Mouse (Mus musculus): ENCODE data around the gene Epb41l4b. TPM values are rescaled to one million over a fixed set of nuclear protein-coding genes. Genes with fewer than 3 reads are reported as not detected.
A peak's percentile ranks its signal among the peaks of the same experiment; 100 is the strongest.

The Epb41l4b gene
- polyA plus RNA-seq (2012; fragmentation: generic; extraction: Trizol), result 1.1 TPM
- long read RNA-seq, experiment 1, result 0 reads
- long read RNA-seq, experiment 2, partial matches to known transcripts, result 0 of 1 reads
- long read RNA-seq, experiment 2, other reads (novel, unspliced or antisense), result 1 of 1 reads

DNA sequence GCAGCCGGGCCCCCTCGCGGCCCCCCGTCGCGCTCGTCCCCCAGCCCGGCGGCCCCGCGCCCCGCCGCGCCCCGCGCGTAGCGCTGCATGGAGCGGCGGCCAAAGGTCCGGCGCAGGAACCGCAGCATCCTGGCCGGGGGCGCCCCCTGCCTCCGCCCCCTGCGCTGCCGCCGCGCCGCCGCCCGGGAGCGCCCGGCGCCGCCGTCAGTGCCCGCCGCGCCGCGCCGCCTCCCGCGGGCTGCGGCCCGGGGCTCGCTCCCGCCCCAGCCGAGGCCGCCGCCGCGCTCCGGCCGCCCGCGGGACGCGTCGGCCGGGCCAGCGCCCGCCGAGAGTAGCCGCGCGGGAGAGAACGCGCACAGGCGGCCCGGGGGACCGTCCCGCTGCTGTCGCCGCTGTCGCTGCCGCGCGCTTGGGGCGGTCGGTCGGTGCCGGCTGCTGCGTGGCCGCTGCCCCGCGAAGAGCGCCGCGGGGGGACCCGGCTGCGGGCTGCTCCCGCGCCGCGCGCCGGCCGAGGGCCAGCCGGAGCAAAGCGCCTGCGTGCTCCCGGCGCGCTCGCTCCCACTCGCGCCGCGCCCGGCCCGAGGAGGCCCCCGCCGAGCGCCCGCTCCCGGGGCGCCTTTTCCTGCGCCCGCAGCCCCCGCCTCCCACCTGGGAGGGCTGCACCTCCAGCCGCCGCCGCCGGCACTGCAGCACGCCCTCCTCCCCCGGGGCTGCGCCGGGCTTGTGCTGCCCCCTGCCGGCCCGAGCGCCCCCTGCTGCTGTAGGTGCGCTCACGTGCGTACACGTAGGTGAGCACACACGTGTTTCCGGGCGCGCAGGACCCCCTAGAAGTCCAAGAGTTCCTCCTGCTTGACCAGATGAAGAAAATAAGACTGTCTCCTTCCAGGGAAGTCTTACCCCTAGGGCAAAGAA lies at the start of gene Epb41l4b:
TSS of gene Epb41l4b (minus strand) at position 412 of the 912 bp plus-strand sequence.
- peak within 1 kb of the TSS; percentile 73 for H3ac ChIP-seq (ENCODE audit: control insufficient read depth, insufficient read length, low read depth)
- TF ChIP-seq FOSL1 (IDR thresholded peaks at IDR 0.05; ENCODE audit: insufficient read depth, low read length, poor library complexity, severe bottlenecking) (no peak), MAX (IDR thresholded peaks at IDR 0.05) (peak; percentile 48), USF1 (IDR thresholded peaks at IDR 0.05; ENCODE audit: low read depth) (peak; percentile 4), MYOD1 (IDR thresholded peaks at IDR 0.05; ENCODE audit: control insufficient read depth, insufficient read length, low read depth) (no peak), CTCF (IDR thresholded peaks at IDR 0.05; ENCODE audit: control insufficient read depth, insufficient read depth, insufficient read length) (peak; percentile 99), CEBPB (IDR thresholded peaks at IDR 0.05; ENCODE audit: low read depth) (no peak), MYOG (IDR thresholded peaks at IDR 0.05; ENCODE audit: control insufficient read depth, extremely low read depth, insufficient read length) (no peak)
- peaks cover 4% of the 10 kb centered on the region for H3K27me3 ChIP-seq (ENCODE audit: control insufficient read depth, insufficient read depth, insufficient read length)
- no peaks in the 10 kb centered on the region for H3K36me3 ChIP-seq (ENCODE audit: control insufficient read depth, insufficient read depth)
- no peaks in the 10 kb centered on the region for H3K79me2 ChIP-seq (ENCODE audit: control insufficient read depth, insufficient read depth)
- H3K4me3 ChIP-seq (ENCODE audit: insufficient read depth, poor library complexity, severe bottlenecking), result peak within 1 kb of the TSS; percentile 26
- no peaks in the 10 kb centered on the region for H3K79me3 ChIP-seq (ENCODE audit: low read depth)

DNA sequence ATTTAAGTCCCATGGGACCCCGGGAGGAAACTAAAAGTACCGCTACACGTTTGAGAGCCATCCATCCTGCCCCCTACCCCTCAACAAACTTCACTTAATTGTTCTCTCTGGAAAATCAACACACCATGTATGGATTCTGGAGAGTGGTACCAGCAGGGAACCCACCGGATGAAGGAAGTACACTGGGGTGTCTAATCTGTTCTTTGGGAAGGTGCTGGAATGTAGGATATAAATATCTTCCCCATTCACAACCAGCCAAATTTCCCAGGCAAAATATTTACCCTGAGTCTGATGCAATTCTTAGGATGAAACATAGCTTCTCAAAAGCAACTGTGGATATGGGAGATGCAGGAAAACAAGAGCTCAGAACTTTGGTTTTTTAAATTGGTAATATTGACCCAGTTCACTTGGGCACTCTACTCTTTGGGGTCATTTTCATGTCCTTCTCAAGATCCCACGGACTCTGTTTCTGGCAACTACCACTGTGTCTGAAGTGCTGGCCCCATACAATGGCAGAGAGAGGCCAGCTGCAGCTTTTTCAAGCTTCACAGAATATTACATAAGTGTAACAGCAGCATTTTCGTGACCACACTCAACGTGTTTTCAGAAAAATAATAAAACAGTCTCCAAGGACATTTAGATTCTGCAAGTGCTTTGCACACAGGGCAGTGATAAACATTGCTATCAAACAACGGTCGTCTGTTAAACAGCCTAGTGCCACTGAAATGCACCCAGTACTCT lies 48.5 kb upstream of the Epb41l4b start:
- Histone ChIP-seq H3ac (ENCODE audit: control insufficient read depth, insufficient read length, low read depth) (no peak overlapping the region), H3K36me3 (ENCODE audit: control insufficient read depth, insufficient read depth) (no peaks in the 10 kb centered on the region), H3K27me3 (ENCODE audit: control insufficient read depth, insufficient read depth, insufficient read length) (no peaks in the 10 kb centered on the region), H3K4me3 (ENCODE audit: insufficient read depth, poor library complexity, severe bottlenecking) (no peak overlapping the region), H3K79me3 (ENCODE audit: low read depth) (no peaks in the 10 kb centered on the region), H3K79me2 (ENCODE audit: control insufficient read depth, insufficient read depth) (no peaks in the 10 kb centered on the region)
- TF ChIP-seq FOSL1 (IDR thresholded peaks at IDR 0.05; ENCODE audit: insufficient read depth, low read length, poor library complexity, severe bottlenecking), result no peak
- no peak for TF ChIP-seq CTCF (IDR thresholded peaks at IDR 0.05; ENCODE audit: control insufficient read depth, insufficient read depth, insufficient read length)
- no peak for TF ChIP-seq MAX (IDR thresholded peaks at IDR 0.05)
- TF ChIP-seq CEBPB (IDR thresholded peaks at IDR 0.05; ENCODE audit: low read depth), result no peak
- no peak for TF ChIP-seq MYOD1 (IDR thresholded peaks at IDR 0.05; ENCODE audit: control insufficient read depth, insufficient read length, low read depth)
- no peak for TF ChIP-seq MYOG (IDR thresholded peaks at IDR 0.05; ENCODE audit: control insufficient read depth, extremely low read depth, insufficient read length)
- no peak for TF ChIP-seq USF1 (IDR thresholded peaks at IDR 0.05; ENCODE audit: low read depth)

- Histone ChIP-seq H3K79me2 (ENCODE audit: control insufficient read depth, insufficient read depth) (no peaks in the 10 kb centered on the region), H3K79me3 (ENCODE audit: low read depth) (no peaks in the 10 kb centered on the region), H3K27me3 (ENCODE audit: control insufficient read depth, insufficient read depth, insufficient read length) (no peaks in the 10 kb centered on the region), H3K36me3 (ENCODE audit: control insufficient read depth, insufficient read depth) (no peaks in the 10 kb centered on the region), H3ac (ENCODE audit: control insufficient read depth, insufficient read length, low read depth) (no peak overlapping the region), H3K4me3 (ENCODE audit: insufficient read depth, poor library complexity, severe bottlenecking) (no peak overlapping the region)
- TF ChIP-seq CEBPB (IDR thresholded peaks at IDR 0.05; ENCODE audit: low read depth) (no peak), MYOD1 (IDR thresholded peaks at IDR 0.05; ENCODE audit: control insufficient read depth, insufficient read length, low read depth) (no peak), USF1 (IDR thresholded peaks at IDR 0.05; ENCODE audit: low read depth) (no peak), MYOG (IDR thresholded peaks at IDR 0.05; ENCODE audit: control insufficient read depth, extremely low read depth, insufficient read length) (no peak)
Measured at GRCm38 (mm10) chr4:57189881-57190280, 46.6 kb upstream of the Epb41l4b start.

GRCm38 (mm10) chr4:57186035-57186434 lies 42.8 kb upstream of the Epb41l4b start:
- Histone ChIP-seq H3K79me2 (ENCODE audit: control insufficient read depth, insufficient read depth) (no peaks in the 10 kb centered on the region), H3K79me3 (ENCODE audit: low read depth) (no peaks in the 10 kb centered on the region), H3ac (ENCODE audit: control insufficient read depth, insufficient read length, low read depth) (no peak overlapping the region), H3K36me3 (ENCODE audit: control insufficient read depth, insufficient read depth) (no peaks in the 10 kb centered on the region), H3K4me3 (ENCODE audit: insufficient read depth, poor library complexity, severe bottlenecking) (no peak overlapping the region), H3K27me3 (ENCODE audit: control insufficient read depth, insufficient read depth, insufficient read length) (no peaks in the 10 kb centered on the region)
- TF ChIP-seq CEBPB (IDR thresholded peaks at IDR 0.05; ENCODE audit: low read depth), result no peak
- TF ChIP-seq USF1 (IDR thresholded peaks at IDR 0.05; ENCODE audit: low read depth), result no peak
- TF ChIP-seq FOSL1 (IDR thresholded peaks at IDR 0.05; ENCODE audit: insufficient read depth, low read length, poor library complexity, severe bottlenecking), result no peak
- TF ChIP-seq MYOD1 (IDR thresholded peaks at IDR 0.05; ENCODE audit: control insufficient read depth, insufficient read length, low read depth), result no peak
- no peak for TF ChIP-seq CTCF (IDR thresholded peaks at IDR 0.05; ENCODE audit: control insufficient read depth, insufficient read depth, insufficient read length)

- H3K4me3 ChIP-seq (ENCODE audit: insufficient read depth, poor library complexity, severe bottlenecking), result no peak overlapping the region
- no peak overlapping the region for H3ac ChIP-seq (ENCODE audit: control insufficient read depth, insufficient read length, low read depth)
- no peaks in the 10 kb centered on the region for H3K27me3 ChIP-seq (ENCODE audit: control insufficient read depth, insufficient read depth, insufficient read length)
- TF ChIP-seq MAX (IDR thresholded peaks at IDR 0.05) (no peak), FOSL1 (IDR thresholded peaks at IDR 0.05; ENCODE audit: insufficient read depth, low read length, poor library complexity, severe bottlenecking) (no peak), USF1 (IDR thresholded peaks at IDR 0.05; ENCODE audit: low read depth) (no peak), CEBPB (IDR thresholded peaks at IDR 0.05; ENCODE audit: low read depth) (no peak), CTCF (IDR thresholded peaks at IDR 0.05; ENCODE audit: control insufficient read depth, insufficient read depth, insufficient read length) (no peak), MYOG (IDR thresholded peaks at IDR 0.05; ENCODE audit: control insufficient read depth, extremely low read depth, insufficient read length) (no peak), MYOD1 (IDR thresholded peaks at IDR 0.05; ENCODE audit: control insufficient read depth, insufficient read length, low read depth) (no peak)
- no peaks in the 10 kb centered on the region for H3K79me2 ChIP-seq (ENCODE audit: control insufficient read depth, insufficient read depth)
- no peaks in the 10 kb centered on the region for H3K79me3 ChIP-seq (ENCODE audit: low read depth)
- H3K36me3 ChIP-seq (ENCODE audit: control insufficient read depth, insufficient read depth), result no peaks in the 10 kb centered on the region
Measured at GRCm38 (mm10) chr4:57185462-57185861, 42.2 kb upstream of the Epb41l4b start.
